Mouse (Mus musculus) testis, adult 2 months (tissue): ENCODE measurements around the gene Poll. TPM values are rescaled to one million over a fixed set of nuclear protein-coding genes. Genes with fewer than 3 reads are reported as not detected.
A peak's percentile ranks its signal among the peaks of the same experiment; 100 is the strongest.

ENCODE experiments used
- H3K27ac ChIP-seq: fragments of 200-500 bp; 2 replicates; pipeline ENCODE4 v1.5.1; 2012; ENCODE audit warnings: low read depth, low read length; ENCODE audit not compliant: control insufficient read depth, insufficient read depth
- H3K27me3 ChIP-seq: fragments of 200-500 bp; 2 replicates; pipeline ENCODE4 v1.6.1; 2012; ENCODE audit warnings: mild to moderate bottlenecking, low read length, moderate library complexity; ENCODE audit not compliant: control insufficient read depth, insufficient read depth
- H3K36me3 ChIP-seq: fragments of 200-500 bp; 2 replicates; pipeline ENCODE4 v1.6.1; 2012; ENCODE audit warnings: mild to moderate bottlenecking, low read length; ENCODE audit not compliant: control insufficient read depth, insufficient read depth
- H3K4me1 ChIP-seq: fragments of 200-500 bp; 2 replicates; pipeline ENCODE4 v1.6.1; 2012; ENCODE audit warnings: low read length; ENCODE audit not compliant: control insufficient read depth, insufficient read depth
- H3K4me3 ChIP-seq: fragments of 200-500 bp; 2 replicates; pipeline ENCODE4 v1.5.1; 2012; ENCODE audit warnings: low read depth, mild to moderate bottlenecking, low read length, moderate library complexity, mixed read lengths; ENCODE audit not compliant: control insufficient read depth
- CTCF ChIP-seq: fragments of 200-500 bp; IDR thresholded peaks from 2 replicates; pipeline ENCODE4 v1.5.1; 2012; ENCODE audit warnings: low read depth, mild to moderate bottlenecking, inconsistent platforms, low read length, moderate library complexity; ENCODE audit not compliant: control insufficient read depth, insufficient read depth, insufficient replicate concordance
- POLR2A ChIP-seq: fragments of 200-500 bp; IDR thresholded peaks from 2 replicates; pipeline ENCODE4 v1.6.1; 2012; ENCODE audit warnings: low read depth, mild to moderate bottlenecking, inconsistent platforms, low read length, moderate library complexity; ENCODE audit not compliant: control insufficient read depth
- polyA plus RNA-seq: library from polyadenylated mRNA; depleted of rRNA; stranded (reverse); fragments of >200 nt; gene quantifications from 2 replicates; pipeline ENCODE4 v1.2.3, GENCODE M21; 2012

Gene Poll
- polyA plus RNA-seq, 1 experiment: 61.0 TPM

GRCm38 (mm10) chr19:45542061-45542460, 18.3 kb downstream of the Poll start:
- H3K27me3 ChIP-seq: no peaks in the 10 kb centered on the region
- peak overlapping the region; percentile 11 for H3K4me3 ChIP-seq
- H3K36me3 ChIP-seq: no peaks in the 10 kb centered on the region
- TF ChIP-seq POLR2A: no peak
- TF ChIP-seq CTCF: no peak
- peaks cover 23% of the 10 kb centered on the region for H3K4me1 ChIP-seq
- H3K27ac ChIP-seq: no peak overlapping the region

- peaks cover 23% of the 10 kb centered on the region for H3K4me1 ChIP-seq
- no peak overlapping the region for H3K27ac ChIP-seq
- no peak for TF ChIP-seq POLR2A
- TF ChIP-seq CTCF: no peak
- H3K36me3 ChIP-seq: no peaks in the 10 kb centered on the region
- no peaks in the 10 kb centered on the region for H3K27me3 ChIP-seq
- peak overlapping the region; percentile 11 for H3K4me3 ChIP-seq
These were observed 18.8 kb downstream of the Poll start for GRCm38 (mm10) chr19:45541409-45542041.

DNA sequence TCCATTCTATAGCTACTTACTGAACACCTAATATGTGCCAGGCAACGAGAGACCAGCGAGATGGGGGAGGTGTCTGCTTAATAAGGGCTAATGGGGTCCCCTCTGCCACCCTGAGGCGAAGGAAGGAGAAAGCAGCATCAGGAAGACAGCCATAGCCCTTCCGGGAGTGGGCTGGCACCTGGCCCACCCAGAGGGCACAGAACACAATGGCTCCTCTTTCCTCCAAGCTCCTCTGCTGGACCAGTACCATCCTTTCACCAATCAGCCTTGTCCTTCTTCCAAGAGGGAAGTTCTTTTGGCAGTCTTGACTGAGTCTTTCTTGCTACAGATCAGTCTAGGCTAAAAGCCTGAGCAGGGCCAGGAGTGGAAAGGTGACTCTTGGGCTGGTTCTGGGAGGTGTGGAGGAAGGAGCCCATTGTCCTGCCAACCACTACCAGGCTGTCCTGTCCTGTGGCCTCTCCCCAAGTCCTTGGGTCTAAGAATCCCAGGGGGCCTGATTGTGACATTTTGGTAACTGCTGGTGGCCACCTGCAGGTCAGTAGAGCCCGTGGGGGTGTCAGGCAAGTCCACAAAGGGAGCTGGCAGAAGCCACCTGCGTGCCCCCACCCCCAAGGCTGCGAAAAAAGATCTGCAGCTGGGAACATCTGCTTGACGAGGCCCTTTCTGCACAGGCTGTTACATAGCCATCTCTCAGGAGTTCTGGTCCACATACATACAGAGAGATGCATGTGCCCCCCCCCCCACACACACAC, 19.5 kb downstream of the Poll start:
- no peak overlapping the region for H3K4me3 ChIP-seq
- H3K36me3 ChIP-seq: no peaks in the 10 kb centered on the region
- H3K27me3 ChIP-seq: no peaks in the 10 kb centered on the region
- no peak overlapping the region for H3K27ac ChIP-seq
- TF ChIP-seq CTCF (no peak), POLR2A (no peak)
- H3K4me1 ChIP-seq: peaks cover 23% of the 10 kb centered on the region

DNA sequence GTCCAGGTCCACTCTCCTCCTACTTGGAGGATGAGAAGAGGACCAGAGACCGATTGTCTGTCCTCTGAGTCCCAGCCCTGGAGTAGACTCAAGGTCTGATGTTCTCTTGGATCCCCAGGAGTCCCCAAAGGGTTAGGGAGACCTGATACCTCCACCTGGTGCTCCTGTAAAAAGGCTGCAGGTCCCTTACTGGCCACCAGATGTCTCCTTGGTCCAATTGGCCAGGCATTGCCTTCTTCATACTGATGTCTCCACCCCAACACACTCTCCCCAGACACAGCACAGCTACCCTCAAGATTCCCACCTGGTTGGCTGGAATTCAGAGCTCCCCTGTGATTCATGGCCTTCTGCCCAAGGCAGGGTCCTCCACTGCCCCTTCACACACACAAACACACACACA, 22.8 kb downstream of the Poll start:
- no peak for TF ChIP-seq POLR2A
- TF ChIP-seq CTCF: peak; percentile 53; the same call in 1 of the 2 replicates
- Histone ChIP-seq H3K36me3 (no peaks in the 10 kb centered on the region), H3K27ac (no peak overlapping the region), H3K4me1 (peaks cover 12% of the 10 kb centered on the region), H3K4me3 (no peak overlapping the region), H3K27me3 (no peaks in the 10 kb centered on the region)

DNA sequence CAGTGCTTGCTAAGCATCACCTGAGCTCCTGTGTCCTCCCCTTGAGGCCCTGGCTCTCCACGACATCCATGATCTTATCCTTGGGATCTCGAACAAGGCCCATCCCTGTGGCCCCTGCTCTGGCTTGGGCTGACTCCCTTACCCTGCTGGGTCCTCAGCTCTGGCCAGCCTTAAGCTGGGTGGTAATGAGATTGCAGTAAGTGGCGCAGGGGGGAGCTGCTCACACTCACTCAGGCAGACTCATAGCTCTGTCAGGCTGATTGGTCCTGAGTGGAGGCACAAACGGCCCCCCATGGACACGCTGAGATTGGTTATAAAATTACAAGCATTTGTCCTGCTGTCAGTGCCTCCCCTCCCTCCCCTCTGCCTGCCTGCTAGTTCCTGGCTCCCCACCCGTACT, 24.4 kb downstream of the Poll start:
- Histone ChIP-seq H3K4me1 (peaks cover 3% of the 10 kb centered on the region), H3K27ac (no peak overlapping the region), H3K36me3 (no peaks in the 10 kb centered on the region), H3K27me3 (no peaks in the 10 kb centered on the region), H3K4me3 (no peak overlapping the region)
- no peak for TF ChIP-seq POLR2A
- TF ChIP-seq CTCF: no peak

DNA sequence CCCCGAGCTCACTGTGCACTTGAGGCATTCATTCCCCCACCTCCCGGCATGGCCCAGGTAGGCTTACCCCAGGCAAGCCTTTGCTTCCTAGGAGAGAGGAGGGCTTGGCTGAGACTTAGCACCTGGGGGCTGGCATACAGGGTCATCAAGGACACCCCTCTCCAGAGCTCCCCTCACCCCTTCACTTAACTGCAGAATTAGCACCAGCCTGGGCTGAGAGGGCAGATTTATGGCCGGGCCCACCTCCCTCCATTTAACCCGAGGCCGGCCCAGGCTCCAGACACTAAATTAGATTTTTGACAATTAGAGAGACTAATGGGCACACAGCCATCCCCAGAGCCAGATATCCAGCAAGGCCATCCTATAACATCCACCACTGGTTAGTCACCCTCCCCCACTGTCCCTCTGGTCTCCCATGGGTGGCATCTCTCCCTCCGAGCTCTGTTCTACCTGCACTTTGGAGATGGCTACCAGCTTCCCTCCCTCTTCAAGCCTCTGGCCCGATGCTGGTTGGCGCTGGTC, 25.1 kb downstream of the Poll start:
- H3K4me1 ChIP-seq: no peaks in the 10 kb centered on the region
- TF ChIP-seq CTCF (no peak), POLR2A (no peak)
- H3K36me3 ChIP-seq: no peaks in the 10 kb centered on the region
- no peaks in the 10 kb centered on the region for H3K27me3 ChIP-seq
- H3K27ac ChIP-seq: no peak overlapping the region
- no peak overlapping the region for H3K4me3 ChIP-seq

DNA sequence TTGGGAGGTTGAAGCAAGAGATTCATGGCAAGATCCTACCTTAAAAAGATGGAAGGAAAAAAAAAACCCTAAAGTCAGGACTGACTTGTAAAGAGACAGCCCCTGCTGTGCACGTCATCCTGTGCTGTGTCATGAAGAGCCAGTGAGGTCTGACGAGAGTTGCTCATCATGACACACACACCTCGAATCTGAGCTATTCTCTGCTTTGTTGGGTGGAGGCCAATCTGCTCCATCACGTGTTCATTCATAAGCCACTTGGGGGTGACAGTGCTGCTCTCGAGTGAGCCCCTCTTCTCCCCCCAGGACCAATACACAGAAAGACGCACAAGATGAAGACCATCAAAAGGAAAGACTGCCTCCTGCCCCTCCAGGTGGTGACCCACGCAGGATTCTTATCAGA, 26.7 kb downstream of the Poll start:
- H3K27ac ChIP-seq: no peak overlapping the region
- no peaks in the 10 kb centered on the region for H3K4me1 ChIP-seq
- TF ChIP-seq CTCF (no peak), POLR2A (no peak)
- H3K4me3 ChIP-seq: no peak overlapping the region
- H3K27me3 ChIP-seq: no peaks in the 10 kb centered on the region
- no peaks in the 10 kb centered on the region for H3K36me3 ChIP-seq
